Mouse (Mus musculus): ENCODE data around the gene Dmrtc1b.
"Not testable (repeated sequence)": the region's sequence is repeated elsewhere in the genome, so short reads cannot be mapped to it uniquely, and the experiment has no call there.

DNA sequence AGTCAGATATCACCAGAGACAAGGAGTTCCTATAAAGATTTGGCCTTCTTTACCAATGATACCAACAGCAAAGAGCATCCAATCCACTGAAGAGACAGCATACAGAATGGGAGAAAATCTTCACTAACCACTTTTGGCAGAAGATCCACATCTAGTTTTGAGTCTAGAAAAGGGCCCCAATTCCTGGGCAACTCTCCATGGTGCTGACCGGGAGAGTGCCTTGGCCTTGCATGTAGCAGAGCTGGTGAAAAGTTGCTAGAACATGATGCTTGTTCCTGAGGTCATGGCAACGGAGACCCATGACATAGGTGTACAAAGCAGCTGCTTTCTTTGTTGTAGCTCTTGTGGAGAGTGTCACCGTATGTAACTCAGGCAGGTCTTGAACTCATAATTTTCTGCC is 7.0 kb upstream of the Dmrtc1b start:
- not testable (repeated sequence) for TF ChIP-seq CTCF (IDR thresholded peaks at IDR 0.05; ENCODE audit: extremely low read depth, insufficient read length, insufficient replicate concordance, low read depth, low read length); POLR2A (IDR thresholded peaks at IDR 0.05; ENCODE audit: low read depth, low read length)
